Mouse (Mus musculus) ES-E14 (cell line): ENCODE measurements around the gene Rsph10b.

ENCODE experiments used
- HCFC1 ChIP-seq: IDR thresholded peaks from 2 replicates; pipeline ENCODE4 v1.6.1; 2012; ENCODE audit warnings: low read length, inconsistent platforms, borderline replicate concordance; ENCODE audit not compliant: insufficient read depth
- MAFK ChIP-seq: IDR thresholded peaks from 2 replicates; pipeline ENCODE4 v1.6.1; 2014; ENCODE audit warnings: mild to moderate bottlenecking, low read depth, low read length, inconsistent platforms; ENCODE audit not compliant: insufficient read depth

DNA sequence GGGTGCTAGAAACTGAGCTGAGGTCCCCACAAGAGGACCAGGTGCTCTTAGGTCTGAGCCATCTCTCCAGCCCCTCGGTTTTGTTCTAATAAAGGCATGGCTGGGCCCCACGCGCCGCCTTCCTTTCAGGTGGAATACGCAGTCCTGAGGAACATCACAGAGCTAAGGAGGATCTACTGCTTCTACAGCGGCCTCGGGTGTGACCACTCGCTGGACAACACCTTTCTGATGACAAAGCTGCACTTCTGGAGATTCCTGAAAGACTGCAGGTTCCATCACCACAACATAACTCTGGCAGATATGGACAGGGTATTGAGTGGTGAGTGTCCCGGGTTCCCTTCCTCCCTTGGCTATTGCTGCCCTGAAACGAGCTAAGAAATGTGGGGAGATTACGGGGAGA, 26.7 kb downstream of the Rsph10b start:
- no peak for TF ChIP-seq HCFC1
- TF ChIP-seq MAFK: no peak
